Mouse (Mus musculus) brain, embryonic 14.5 days (tissue): ENCODE measurements at regions not wholly inside any gene's neighbourhood (a gene's known extent, or its start where the extent isn't known, plus 50 kb on each side); places are given as distances from the start of the nearest gene placed in this dataset.

Experiments used
- DNase-seq: peaks from one replicate; pipeline ENCODE4 v3.0.0-alpha.2; 2011; ENCODE audit warnings: low read depth
- CTCF ChIP-seq: fragments of 200-500 bp; IDR thresholded peaks from 2 replicates; pipeline ENCODE4 v1.5.1; 2012; ENCODE audit warnings: inconsistent platforms, mild to moderate bottlenecking, moderate library complexity, borderline replicate concordance; ENCODE audit not compliant: insufficient read depth, insufficient read length; ENCODE audit errors: extremely low read depth
- POLR2A ChIP-seq: fragments of 200-500 bp; IDR thresholded peaks from 2 replicates; pipeline ENCODE4 v1.6.1; 2012; ENCODE audit warnings: mild to moderate bottlenecking, inconsistent platforms, borderline replicate concordance; ENCODE audit not compliant: poor library complexity, insufficient read depth, insufficient read length, severe bottlenecking; ENCODE audit errors: extremely low read depth

- DNase-seq: no peak
- TF ChIP-seq POLR2A (no peak), CTCF (no peak)
Measured at GRCm38 (mm10) chrX:121533360-121533759, 863.8 kb downstream of the Nap1l3 start.

- TF ChIP-seq CTCF (no peak), POLR2A (no peak)
Measured at GRCm38 (mm10) chrX:121519830-121520229, 877.4 kb downstream of the Nap1l3 start.

GRCm38 (mm10) chrX:121497727-121498126, 899.5 kb downstream of the Nap1l3 start:
- DNase-seq: peak; percentile 24
- TF ChIP-seq CTCF (no peak), POLR2A (no peak)

More at GRCm38 (mm10) chrX:121519830-121520229, 877.4 kb downstream of the Nap1l3 start:
- DNase-seq: no peak

- no peak for TF ChIP-seq CTCF
- TF ChIP-seq POLR2A: no peak
- no peak for DNase-seq
Measured at GRCm38 (mm10) chrX:121497219-121497618, 900.0 kb downstream of the Nap1l3 start.

- peak; percentile 49 for DNase-seq
- TF ChIP-seq CTCF (no peak), POLR2A (no peak)
Measured at GRCm38 (mm10) chrX:121479402-121479989, 917.7 kb downstream of the Nap1l3 start.

- TF ChIP-seq CTCF: no peak
- no peak for DNase-seq
Measured at GRCm38 (mm10) chrX:121429078-121429477, 968.1 kb downstream of the Nap1l3 start.
